Mouse (Mus musculus) right cerebral cortex, adult 2 months (tissue): Measurements from ENCODE around the gene Rad51ap1.
A peak's percentile ranks its signal among the peaks of the same experiment; 100 is the strongest.

ENCODE experiments used
- DNase-seq, 2 experiments: peaks; one replicate each; pipeline ENCODE4 v3.0.0; 2021 to 2022; ENCODE audit warnings: low spot score in 2 of 2

Gene Rad51ap1

DNA sequence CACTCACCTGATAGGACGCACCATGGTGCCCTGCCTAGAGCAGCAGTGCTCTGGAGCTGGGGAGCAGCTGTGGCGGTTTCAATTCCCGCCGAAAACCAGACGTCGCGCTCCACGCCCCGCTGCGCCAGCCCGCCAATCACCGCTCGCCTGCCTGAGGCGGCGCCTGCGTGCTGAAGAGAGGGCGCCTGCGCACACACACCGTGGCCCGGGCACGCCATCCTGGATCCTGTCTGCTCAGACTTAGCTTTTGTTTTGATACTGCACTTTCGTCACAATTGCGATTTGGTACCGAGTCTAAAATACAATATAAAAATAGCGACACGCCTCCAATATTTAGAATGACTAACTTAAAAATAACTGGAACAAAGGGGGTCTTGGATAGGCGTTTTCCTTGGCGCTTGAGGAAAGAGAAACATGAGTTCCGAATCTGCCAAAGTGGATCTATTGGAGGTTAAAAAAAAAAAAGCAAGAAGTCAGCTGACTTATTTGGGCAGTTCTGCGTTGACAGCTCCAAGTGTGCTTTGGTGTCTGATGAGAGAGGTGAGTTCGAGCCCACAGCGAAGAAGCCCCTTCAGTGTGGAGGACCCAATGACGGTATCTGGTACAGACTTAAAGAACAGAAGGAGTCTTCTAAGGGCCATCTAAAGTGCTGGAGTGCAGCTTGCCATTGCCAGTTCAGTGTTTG, at the start of gene Rad51ap1, which contains the start of gene D6Wsu163e:
TSS of gene Rad51ap1 (minus strand) at position 101 of the 685 bp plus-strand sequence.
TSS of gene D6Wsu163e (plus strand) at position 476 of the 685 bp plus-strand sequence.
- peak; percentile 96 for DNase-seq

GRCm38 (mm10) chr6:126981539-126982234, 42.3 kb upstream of the Rad51ap1 start:
- no peak for DNase-seq

GRCm38 (mm10) chr6:126966241-126967026, 27.0 kb upstream of the Rad51ap1 start:
- DNase-seq, result peak; percentile 14 to 26

DNA sequence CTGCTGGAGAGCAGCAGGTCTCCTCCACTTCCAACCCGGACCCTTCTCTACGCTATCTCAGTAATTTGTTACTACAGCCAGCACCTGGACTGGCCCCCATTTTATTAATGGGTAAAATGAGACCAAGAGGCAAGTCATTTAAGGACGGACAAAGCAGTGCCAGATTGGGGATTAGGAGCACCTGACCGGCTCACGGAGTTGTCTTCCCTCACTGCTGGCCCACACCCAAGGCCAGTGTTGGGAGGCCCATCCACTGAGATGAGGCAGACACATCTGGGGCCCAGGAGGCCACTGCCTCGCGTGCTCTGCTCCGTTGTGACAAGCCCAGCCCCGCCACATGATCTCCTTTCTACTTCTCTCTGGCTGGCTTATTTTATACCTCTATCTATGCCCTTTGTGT, 24.0 kb upstream of the Rad51ap1 start:
- DNase-seq, result no peak

DNA sequence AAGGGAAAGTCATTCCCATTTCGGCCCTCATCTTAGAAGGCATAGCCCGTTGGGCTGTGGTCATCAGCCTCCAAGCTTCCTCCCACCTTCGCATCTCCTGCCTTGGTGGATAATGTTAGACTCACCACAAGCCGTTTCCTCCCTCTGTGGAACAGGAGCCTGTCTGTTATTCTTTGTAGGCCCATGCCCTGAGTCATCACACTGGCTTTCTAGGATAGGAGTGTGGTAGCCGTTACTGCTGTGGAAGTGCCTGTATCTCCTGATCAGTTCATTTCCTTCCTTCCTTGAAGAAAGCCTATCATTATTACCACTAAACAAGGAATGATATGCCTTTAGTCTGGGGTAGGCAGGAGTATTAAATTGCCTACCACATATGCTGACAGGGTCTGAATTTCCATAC, 23.3 kb upstream of the Rad51ap1 start:
- DNase-seq, result no peak

- DNase-seq, result no peak
Measured at GRCm38 (mm10) chr6:126961371-126962018, 22.1 kb upstream of the Rad51ap1 start.

GRCm38 (mm10) chr6:126955734-126956133, 16.3 kb upstream of the Rad51ap1 start:
- peak; percentile 83 for DNase-seq

DNA sequence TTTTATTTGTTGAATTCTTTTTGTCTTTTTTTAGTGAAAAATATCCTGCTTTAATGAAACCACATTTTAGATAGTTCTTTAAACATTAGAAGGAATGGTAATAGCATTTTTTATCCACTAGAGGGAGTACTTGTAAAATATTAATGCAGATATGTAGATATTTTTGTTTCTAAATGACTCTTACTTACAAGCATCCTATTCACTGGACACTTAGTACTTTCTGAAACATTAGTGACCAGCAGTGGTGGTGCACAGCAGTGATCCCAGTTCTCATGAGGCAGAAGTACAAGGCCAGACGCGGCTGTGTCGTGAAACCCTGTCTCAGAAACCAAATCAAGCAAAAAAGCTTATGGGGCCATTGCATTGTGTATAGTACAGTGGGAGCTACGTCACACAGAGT, 8.9 kb upstream of the Rad51ap1 start:
- DNase-seq, result no peak

GRCm38 (mm10) chr6:126940451-126940850, 1.1 kb upstream of the Rad51ap1 start:
- DNase-seq, result peak in 1 of 2 experiments; percentile 12

DNA sequence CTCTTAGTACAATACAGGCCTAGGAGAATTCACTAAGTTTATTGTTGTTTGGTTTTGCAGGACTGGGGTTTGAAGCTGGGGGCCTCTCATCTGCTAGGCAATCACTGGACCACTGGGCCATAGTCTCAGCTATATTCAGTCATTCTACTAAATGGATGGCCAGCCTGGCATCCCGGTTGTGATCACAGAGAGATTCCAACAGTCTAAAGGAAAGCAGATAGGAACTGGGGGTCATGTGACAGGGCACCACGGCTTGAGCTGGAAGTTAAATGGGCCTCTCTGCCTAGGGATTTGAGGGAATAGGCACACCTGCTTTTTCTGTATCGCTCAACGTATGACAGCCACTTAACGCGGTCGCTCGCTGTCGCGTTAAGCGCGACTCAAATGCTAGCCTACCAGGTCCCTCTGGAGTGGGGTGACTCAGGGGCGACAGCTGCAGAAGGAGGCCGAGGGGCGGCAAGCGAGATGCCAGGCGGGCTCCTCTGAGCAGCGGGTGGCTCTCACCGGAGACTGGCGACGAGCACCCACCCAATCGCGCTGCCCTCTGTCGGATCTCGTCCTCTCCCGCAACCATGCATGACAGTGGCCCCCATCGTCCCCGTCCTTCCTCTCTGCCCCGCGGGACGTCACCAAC, 417 bp downstream of the Rad51ap1 start:
- no peak for DNase-seq

DNA sequence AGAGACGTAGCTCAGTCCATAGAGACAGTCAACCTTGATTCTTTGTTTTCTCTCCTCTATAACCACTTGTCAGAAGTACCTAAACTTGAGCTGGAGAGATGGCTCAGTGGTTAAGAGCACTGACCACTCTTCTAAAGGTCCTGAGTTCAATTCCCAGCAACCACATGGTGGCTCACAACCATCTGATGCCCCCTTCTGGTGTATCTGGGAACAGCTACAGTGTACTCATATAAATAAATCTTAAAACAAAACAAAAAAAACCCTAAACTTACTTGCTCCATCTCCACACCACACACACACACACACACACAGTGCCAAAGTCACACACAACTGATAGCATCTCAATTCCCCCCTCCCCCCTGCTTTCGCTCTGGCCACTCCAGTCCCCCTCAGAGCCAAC, 1.3 kb downstream of the Rad51ap1 start:
- DNase-seq, result no peak

- DNase-seq, result no peak
Measured at GRCm38 (mm10) chr6:126932896-126933295, 6.5 kb downstream of the Rad51ap1 start.

- DNase-seq, result peak in 1 of 2 experiments; percentile 9
Measured at GRCm38 (mm10) chr6:126921111-126921881, 18.1 kb downstream of the Rad51ap1 start, which contains the start of gene Dyrk4. TSS of gene Dyrk4 (minus strand) at chr6:126921839.

DNA sequence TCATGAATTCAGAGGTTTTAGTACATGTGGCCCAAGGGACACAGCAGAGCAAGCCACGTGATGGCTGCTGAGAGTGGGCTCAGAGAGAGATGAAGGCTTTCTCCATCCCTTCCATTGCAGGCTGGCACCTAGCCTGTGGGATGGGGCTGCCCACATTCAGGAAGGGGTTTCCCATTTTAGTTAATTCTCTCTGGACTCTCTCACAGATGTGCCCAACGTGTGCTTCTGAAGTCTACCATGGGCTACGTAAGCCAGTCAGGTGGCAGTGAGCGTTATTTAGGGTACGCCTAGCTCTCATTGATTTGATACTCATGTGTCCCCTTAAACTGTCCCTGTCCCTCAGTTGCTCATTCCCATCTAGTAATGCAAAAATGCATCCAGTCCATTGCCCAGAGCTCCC, 24.5 kb downstream of the Rad51ap1 start:
- no peak for DNase-seq

DNA sequence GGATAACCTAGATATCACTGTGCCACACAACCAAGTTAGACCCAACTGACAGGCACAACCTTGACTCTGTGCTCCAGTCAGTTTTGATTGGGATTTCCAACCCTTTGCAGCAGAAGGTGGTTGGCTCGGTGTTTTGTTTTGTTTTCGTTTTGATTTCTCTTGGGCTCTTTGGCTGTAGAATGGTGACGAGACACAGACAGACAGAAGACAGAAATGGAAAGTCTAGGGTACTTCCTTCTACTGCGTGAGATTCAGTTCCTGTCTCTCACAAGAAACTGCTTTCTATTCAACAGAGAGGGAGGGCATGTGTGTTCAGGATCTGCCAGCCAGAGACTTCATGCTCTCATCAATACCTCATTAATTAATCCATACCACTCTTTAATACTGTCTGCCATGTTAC, 28.7 kb downstream of the Rad51ap1 start:
- DNase-seq, result no peak

GRCm38 (mm10) chr6:126907876-126908275, 31.5 kb downstream of the Rad51ap1 start:
- DNase-seq, result no peak

- DNase-seq, result no peak
Measured at GRCm38 (mm10) chr6:126907378-126907777, 32.0 kb downstream of the Rad51ap1 start.

DNA sequence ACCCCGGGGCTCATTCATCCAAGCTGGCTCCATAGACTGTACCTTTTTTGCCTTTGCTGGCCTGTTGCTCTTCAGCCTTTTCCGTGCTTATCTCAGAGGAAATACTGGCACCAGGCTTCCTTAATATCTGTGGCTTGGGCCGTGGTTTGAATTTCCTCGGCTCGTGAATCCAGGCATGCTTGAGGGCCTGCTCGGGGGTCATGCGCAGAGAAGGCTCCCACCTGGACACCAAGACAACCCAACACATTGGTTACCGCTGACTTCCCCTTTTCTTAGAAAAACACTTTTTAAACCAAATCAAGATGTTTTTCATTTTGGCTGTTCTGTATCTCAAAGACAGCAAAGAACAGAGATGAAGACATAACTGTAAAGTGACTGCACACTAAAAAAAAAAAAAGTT, 62.3 kb downstream of the Rad51ap1 start:
- no peak for DNase-seq
